Mouse (Mus musculus) thymus, adult 2 months (tissue): ENCODE results near the gene Tll2.

Source experiments
- CTCF ChIP-seq: fragments of 200-500 bp; IDR thresholded peaks from 2 replicates; pipeline ENCODE4 v1.5.1; 2012; ENCODE audit warnings: mild to moderate bottlenecking, control low read depth, low read length, moderate library complexity, borderline replicate concordance; ENCODE audit not compliant: control insufficient read depth, poor library complexity, insufficient read depth; ENCODE audit errors: extremely low read depth
- POLR2A ChIP-seq: fragments of 200-500 bp; IDR thresholded peaks from 2 replicates; pipeline ENCODE4 v1.6.1; 2012; ENCODE audit warnings: mild to moderate bottlenecking, low read length, control low read depth, moderate library complexity; ENCODE audit not compliant: control insufficient read depth, poor library complexity, insufficient read depth; ENCODE audit errors: extremely low read depth

- TF ChIP-seq CTCF (no peak), POLR2A (no peak)
Measured at GRCm38 (mm10) chr19:41151321-41152015, 55.2 kb downstream of the Tll2 start.
